Mouse (Mus musculus): ENCODE measurements around the gene Tab1. TPM values are rescaled to one million over a fixed set of nuclear protein-coding genes. Genes with fewer than 3 reads are reported as not detected.

The Tab1 gene
- polyA plus RNA-seq, 1 experiment: 33.3 TPM

GRCm38 (mm10) chr15:80203406-80203805 is 70.5 kb downstream of the Tab1 start:
- H3K36me3 ChIP-seq (ENCODE audit: control insufficient read depth, insufficient read depth): no peaks in the 10 kb centered on the region
- no peaks in the 10 kb centered on the region for H3K79me2 ChIP-seq (ENCODE audit: control insufficient read depth, insufficient read depth)
- TF ChIP-seq MYOG (IDR thresholded peaks at IDR 0.05; ENCODE audit: control insufficient read depth in 1 of 3, insufficient read depth in 1 of 3, insufficient read length in 2 of 3, low read depth in 2 of 3) (peak in 1 of 3 experiments; percentile 64), MYOD1 (IDR thresholded peaks at IDR 0.05; ENCODE audit: control insufficient read depth in 1 of 3, insufficient read length in 2 of 3, low read depth in 2 of 3) (peak; percentile 77 to 94 (median 87)), TCF3 (IDR thresholded peaks at IDR 0.05; ENCODE audit: insufficient read length, low read depth) (peak; percentile 27), REST (IDR thresholded peaks at IDR 0.05; ENCODE audit: insufficient read depth, insufficient read length) (peak; percentile 81), TCF12 (IDR thresholded peaks at IDR 0.05; ENCODE audit: insufficient read depth, poor library complexity, severe bottlenecking) (no peak), POLR2A (IDR thresholded peaks at IDR 0.05; ENCODE audit: insufficient read length, low read depth) (no peak), E2F4 (IDR thresholded peaks at IDR 0.05; ENCODE audit: insufficient read depth) (no peak)
- H3ac ChIP-seq (ENCODE audit: control insufficient read depth, insufficient read length): no peak overlapping the region
- H3K27me3 ChIP-seq (ENCODE audit: control insufficient read depth, insufficient read depth, insufficient read length): no peaks in the 10 kb centered on the region
- no peak overlapping the region for H3K4me3 ChIP-seq
- no peak overlapping the region for H3K4me2 ChIP-seq (ENCODE audit: low read depth)

DNA sequence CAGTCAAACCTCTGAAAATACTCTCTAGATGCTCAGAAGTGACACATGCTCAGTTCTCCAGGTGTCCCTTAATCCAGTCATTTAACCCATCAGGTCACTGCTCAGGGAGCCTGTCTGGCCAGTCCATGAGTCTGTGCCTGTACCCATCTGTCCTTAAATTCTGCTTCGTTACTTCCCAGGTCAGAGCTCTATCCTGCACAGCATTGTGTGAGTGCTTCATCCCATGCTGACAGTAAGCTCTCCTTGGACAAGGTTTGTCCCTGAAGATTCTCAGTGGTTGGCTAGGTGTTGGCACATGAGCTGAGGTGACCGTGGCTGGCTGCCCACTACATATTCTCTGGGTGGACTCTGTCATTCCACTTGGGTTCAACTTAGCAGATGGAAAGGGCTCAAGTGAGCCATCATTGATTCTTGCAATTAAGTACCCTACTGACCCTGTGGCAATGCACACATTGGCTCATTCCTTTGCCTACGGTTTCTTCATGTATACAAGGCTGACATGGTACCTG is 73.2 kb downstream of the Tab1 start:
- TF ChIP-seq MYOD1 (IDR thresholded peaks at IDR 0.05; ENCODE audit: control insufficient read depth in 1 of 3, insufficient read length in 2 of 3, low read depth in 2 of 3) (no peak), POLR2AphosphoS2 (IDR thresholded peaks at IDR 0.05; ENCODE audit: insufficient read length, low read depth) (no peak), POLR2A (IDR thresholded peaks at IDR 0.05; ENCODE audit: insufficient read length, low read depth) (no peak), MYOG (IDR thresholded peaks at IDR 0.05; ENCODE audit: control insufficient read depth in 1 of 3, insufficient read depth in 1 of 3, insufficient read length in 2 of 3, low read depth in 2 of 3) (no peak), E2F4 (IDR thresholded peaks at IDR 0.05; ENCODE audit: insufficient read depth) (no peak), TCF12 (IDR thresholded peaks at IDR 0.05; ENCODE audit: insufficient read depth, poor library complexity, severe bottlenecking) (no peak), USF1 (IDR thresholded peaks at IDR 0.05; ENCODE audit: low read depth) (no peak), MAX (IDR thresholded peaks at IDR 0.05; ENCODE audit: low read depth) (no peak), REST (IDR thresholded peaks at IDR 0.05; ENCODE audit: insufficient read depth, insufficient read length) (no peak), TCF3 (IDR thresholded peaks at IDR 0.05; ENCODE audit: insufficient read length, low read depth) (no peak), CEBPB (IDR thresholded peaks at IDR 0.05; ENCODE audit: insufficient read depth, poor library complexity, severe bottlenecking) (no peak), SRF (IDR thresholded peaks at IDR 0.05; ENCODE audit: control insufficient read depth, insufficient read length, low read depth) (no peak)
- no peaks in the 10 kb centered on the region for H3K27me3 ChIP-seq (ENCODE audit: control insufficient read depth, insufficient read depth, insufficient read length)
- no peak overlapping the region for H3K4me3 ChIP-seq
- H3K4me2 ChIP-seq (ENCODE audit: low read depth): no peak overlapping the region
- no peaks in the 10 kb centered on the region for H3K79me2 ChIP-seq (ENCODE audit: control insufficient read depth, insufficient read depth)
- H3ac ChIP-seq (ENCODE audit: control insufficient read depth, insufficient read length): no peak overlapping the region
- no peaks in the 10 kb centered on the region for H3K36me3 ChIP-seq (ENCODE audit: control insufficient read depth, insufficient read depth)

DNA sequence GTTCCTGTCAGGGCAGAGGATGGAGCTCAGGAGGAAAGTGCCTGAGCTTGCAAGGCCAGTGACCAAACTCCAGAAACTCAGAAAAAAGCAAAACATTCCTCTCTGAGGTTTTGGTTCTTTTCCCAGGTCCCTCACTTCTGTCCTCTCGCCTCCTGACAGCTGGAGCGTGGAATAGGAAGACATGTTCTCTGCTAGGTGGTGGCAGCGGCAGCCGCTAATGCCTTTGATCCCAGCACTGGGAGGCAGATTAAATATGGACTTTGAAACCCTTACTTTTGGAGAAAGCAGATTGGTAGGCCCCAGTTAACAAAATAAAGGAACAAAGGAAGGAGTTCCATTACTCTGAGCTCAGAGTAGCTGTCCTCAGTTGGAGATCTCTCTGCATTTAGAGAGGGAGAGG is 75.5 kb downstream of the Tab1 start:
- Histone ChIP-seq H3K79me2 (ENCODE audit: control insufficient read depth, insufficient read depth) (no peaks in the 10 kb centered on the region), H3K4me3 (no peak overlapping the region), H3K36me3 (ENCODE audit: control insufficient read depth, insufficient read depth) (no peaks in the 10 kb centered on the region), H3K4me2 (ENCODE audit: low read depth) (no peak overlapping the region), H3K27me3 (ENCODE audit: control insufficient read depth, insufficient read depth, insufficient read length) (no peaks in the 10 kb centered on the region), H3ac (ENCODE audit: control insufficient read depth, insufficient read length) (no peak overlapping the region)
- TF ChIP-seq POLR2AphosphoS2 (IDR thresholded peaks at IDR 0.05; ENCODE audit: insufficient read length, low read depth): no peak
- no peak for TF ChIP-seq CEBPB (IDR thresholded peaks at IDR 0.05; ENCODE audit: insufficient read depth, poor library complexity, severe bottlenecking)
- TF ChIP-seq MYOD1 (IDR thresholded peaks at IDR 0.05; ENCODE audit: control insufficient read depth in 1 of 3, insufficient read length in 2 of 3, low read depth in 2 of 3): no peak
- no peak for TF ChIP-seq POLR2A (IDR thresholded peaks at IDR 0.05; ENCODE audit: insufficient read length, low read depth)
- TF ChIP-seq USF1 (IDR thresholded peaks at IDR 0.05; ENCODE audit: low read depth): no peak
- no peak for TF ChIP-seq REST (IDR thresholded peaks at IDR 0.05; ENCODE audit: insufficient read depth, insufficient read length)
- TF ChIP-seq MAX (IDR thresholded peaks at IDR 0.05; ENCODE audit: low read depth): no peak

Other genes starting within 250 kb of the Tab1 start
- gene Apobec3, start 241.5 kb upstream of the Tab1 start, polyA plus RNA-seq (2012; fragmentation: generic; extraction: Trizol): 10.0 TPM
- 4.7 TPM for gene Cbx7, start 162.0 kb upstream of the Tab1 start, polyA plus RNA-seq (2012; fragmentation: generic; extraction: Trizol)
- 21.7 TPM for gene Pdgfb, start 118.2 kb upstream of the Tab1 start, polyA plus RNA-seq (2012; fragmentation: generic; extraction: Trizol)
- 54.7 TPM for gene Syngr1, start 41.8 kb upstream of the Tab1 start, polyA plus RNA-seq (2012; fragmentation: generic; extraction: Trizol)
- 1,089 TPM for gene Rpl3, start 41.3 kb upstream of the Tab1 start, polyA plus RNA-seq (2012; fragmentation: generic; extraction: Trizol)
- gene Mgat3, start 40.6 kb downstream of the Tab1 start, polyA plus RNA-seq (2012; fragmentation: generic; extraction: Trizol): 9.7 TPM
- gene Mief1, start 100.9 kb downstream of the Tab1 start, polyA plus RNA-seq (2012; fragmentation: generic; extraction: Trizol): 24.3 TPM
- not detected for gene AC140267.1, start 102.7 kb downstream of the Tab1 start, polyA plus RNA-seq (2012; fragmentation: generic; extraction: Trizol)
- 1,038 TPM for gene Atf4, start 122.1 kb downstream of the Tab1 start, polyA plus RNA-seq (2012; fragmentation: generic; extraction: Trizol)
- 144 TPM for gene Rps19bp1, start 131.2 kb downstream of the Tab1 start, polyA plus RNA-seq (2012; fragmentation: generic; extraction: Trizol)
- gene Cacna1i, start 154.1 kb downstream of the Tab1 start, polyA plus RNA-seq (2012; fragmentation: generic; extraction: Trizol): 0.04 TPM